Mouse (Mus musculus): Measurements from ENCODE around the gene Psmd8.
"Not testable (repeated sequence)": the region's sequence is repeated elsewhere in the genome, so short reads cannot be mapped to it uniquely, and the experiment has no call there.

The Psmd8 gene

DNA sequence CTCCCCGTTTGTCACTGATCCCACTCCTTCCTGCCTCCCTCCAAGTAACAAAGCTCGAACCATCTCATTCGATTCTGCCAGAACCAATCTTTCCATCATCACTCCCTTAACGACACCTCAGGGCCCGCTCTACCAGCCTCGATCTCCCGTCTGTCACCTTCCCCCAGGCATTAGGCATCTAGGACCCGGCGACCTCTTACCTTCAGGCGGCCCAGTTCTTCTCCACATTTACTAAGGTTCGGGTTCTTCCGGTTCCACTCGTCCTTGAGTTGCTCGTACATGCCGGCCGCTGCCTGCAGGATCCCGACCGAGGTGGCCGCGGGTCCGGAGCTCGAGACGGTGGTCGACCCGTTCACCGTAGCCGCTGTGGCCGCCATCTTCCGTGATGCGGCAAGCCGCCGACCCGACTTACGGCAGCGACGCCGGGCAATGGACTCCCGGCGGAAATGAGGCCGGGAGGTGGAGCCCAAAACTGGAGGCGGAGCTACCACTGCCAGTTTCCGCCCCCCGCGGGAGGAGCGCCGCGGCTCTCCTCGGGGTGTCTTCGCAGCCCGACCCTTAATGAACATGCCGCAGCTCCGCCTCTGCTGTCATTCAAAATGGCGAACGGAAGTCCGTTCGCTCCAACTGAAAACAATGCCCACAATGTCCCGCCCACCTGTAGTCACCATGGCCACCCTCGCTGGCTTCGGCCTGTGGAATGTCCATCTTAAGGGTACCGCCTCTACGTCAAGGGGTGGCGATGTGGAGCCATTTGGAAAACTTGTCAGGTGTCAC is at the start of gene Psmd8:
Psmd8 (minus strand) TSS at position 625 of the 777 bp plus-strand sequence.
- peak; percentile 93 for DNase-seq (ENCODE audit: extremely low spot score, low spot score)

DNA sequence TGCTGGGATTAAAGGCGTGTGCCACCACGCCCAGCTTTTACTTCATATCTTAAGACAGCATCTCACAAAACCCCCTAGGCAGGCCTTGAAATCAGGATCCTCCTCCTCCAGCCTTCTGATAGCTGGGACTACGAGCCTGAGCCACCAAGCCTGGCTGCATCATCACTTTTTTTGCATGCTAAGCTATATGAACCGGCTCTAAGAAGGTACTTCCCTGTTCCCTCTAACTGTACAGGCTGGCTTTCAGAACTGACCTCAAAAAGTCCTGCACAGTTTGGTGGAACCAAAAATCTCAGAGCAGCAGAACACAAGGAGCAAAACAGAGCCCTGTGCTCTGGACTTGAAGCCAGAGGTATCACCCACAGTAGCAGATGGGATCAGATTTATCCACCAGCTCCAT is 47.7 kb upstream of the Psmd8 start:
- no peak for DNase-seq (ENCODE audit: extremely low spot score, low spot score)

DNA sequence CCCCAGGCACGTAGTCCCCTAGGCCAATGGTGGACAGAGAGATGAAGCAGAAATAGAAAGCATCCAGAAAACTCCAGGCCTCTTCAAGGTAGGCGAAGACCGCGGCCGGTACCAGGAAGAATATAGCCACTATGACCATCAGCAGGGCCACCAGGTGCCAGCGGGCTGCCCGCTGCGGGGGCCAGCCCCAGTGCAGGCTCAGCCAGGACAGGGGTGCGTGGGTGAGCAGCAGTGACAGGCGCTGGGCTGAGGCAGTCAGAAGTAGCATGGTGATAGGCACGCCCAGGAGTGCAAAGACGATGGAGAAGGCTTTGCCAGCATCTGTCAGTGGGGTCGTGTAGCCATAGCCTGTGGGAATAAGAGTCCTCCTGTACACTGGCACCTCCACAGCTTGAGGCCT is 45.0 kb upstream of the Psmd8 start:
- DNase-seq (ENCODE audit: extremely low spot score, low spot score), result no peak

DNA sequence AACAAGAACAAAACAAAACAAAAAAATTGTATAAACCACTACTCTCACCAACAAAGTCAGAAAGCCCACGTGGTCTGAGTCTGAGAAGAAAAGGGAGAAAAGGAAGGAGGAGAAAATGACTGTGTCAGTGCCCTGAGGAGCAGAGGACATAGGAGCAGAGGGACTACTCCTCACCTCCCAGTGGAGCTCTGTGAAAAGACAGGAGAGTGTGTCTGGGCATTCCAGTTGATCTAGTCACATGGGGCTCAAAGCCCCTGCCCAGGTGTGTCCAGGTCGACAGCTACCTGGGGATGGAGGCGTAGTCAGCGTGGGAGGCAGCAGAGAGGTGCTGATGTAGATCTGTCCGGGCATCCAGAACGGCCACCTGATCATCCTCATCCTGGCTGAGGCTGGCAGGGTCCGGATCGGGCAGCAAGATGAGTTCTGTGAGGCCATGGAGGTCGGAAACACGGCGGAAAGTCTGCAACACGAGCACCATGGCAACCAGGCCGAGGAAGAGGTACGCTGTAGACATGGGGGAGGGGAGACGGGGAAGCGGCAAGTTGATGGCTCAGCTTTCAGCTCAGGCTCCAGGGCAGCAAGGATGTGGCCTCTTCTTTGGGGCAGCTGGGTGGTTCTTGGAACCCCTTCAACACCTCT is 44.4 kb upstream of the Psmd8 start:
- DNase-seq (ENCODE audit: extremely low spot score, low spot score), result no peak

- no peak for DNase-seq (ENCODE audit: extremely low spot score, low spot score)
Measured at GRCm38 (mm10) chr7:29214846-29215245, 34.3 kb upstream of the Psmd8 start.

GRCm38 (mm10) chr7:29214236-29214635 is 33.7 kb upstream of the Psmd8 start:
- no peak for DNase-seq (ENCODE audit: extremely low spot score, low spot score)

DNA sequence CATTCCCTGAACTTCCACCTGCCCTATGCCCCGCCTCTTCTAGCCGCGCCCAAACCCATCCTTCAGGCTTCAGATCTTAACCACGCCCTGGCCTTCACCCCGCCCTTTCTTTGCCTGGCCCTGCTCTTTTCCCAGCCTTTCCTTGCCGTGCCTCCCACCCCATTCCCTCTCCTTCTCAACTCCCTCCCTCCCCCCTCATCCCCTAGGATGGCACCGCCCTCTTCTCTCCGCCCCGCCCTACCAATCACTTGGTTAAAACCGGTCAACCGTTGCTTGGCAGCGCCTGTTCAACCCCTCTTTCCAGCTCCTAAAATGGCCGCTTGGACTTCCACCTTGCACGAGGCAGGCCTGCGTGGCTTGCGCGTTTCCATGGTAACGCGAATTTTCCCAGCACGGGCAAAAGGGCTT is 33.2 kb upstream of the Psmd8 start, which contains the start of gene Catsperg1:
Catsperg1 (minus strand) TSS at position 361 of the 408 bp plus-strand sequence.
- DNase-seq (ENCODE audit: extremely low spot score, low spot score), result peak; percentile 69

- not testable (repeated sequence) for DNase-seq (ENCODE audit: extremely low spot score, low spot score)
Measured at GRCm38 (mm10) chr7:29212775-29213560, 32.5 kb upstream of the Psmd8 start.

DNA sequence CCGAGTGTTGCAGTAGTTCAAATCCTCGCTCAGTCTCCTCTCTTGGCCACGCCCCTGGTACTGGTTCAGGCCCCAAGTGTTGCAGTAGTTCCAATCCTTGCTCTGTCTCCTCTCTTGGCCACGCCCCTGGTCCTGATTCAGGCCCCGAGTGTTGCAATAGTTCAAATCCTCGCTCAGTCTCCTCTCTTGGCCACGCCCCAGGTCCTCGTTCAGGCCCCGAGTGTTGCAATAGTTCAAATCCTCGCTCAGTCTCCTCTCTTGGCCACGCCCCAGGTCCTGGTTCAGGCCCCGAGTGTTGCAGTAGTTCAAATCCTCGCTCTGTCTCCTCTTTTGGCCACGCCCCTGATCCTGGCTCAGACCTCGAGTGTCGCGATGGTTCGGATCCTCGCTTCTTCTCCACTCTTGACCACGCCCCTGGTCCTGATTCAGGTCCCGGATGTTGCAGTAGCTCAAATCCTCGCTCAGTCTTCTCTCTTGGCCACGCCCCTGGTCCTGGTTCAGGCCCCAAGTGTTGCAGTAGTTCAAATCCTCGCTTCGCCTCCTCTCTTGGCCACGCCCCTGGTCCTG is 31.8 kb upstream of the Psmd8 start:
- DNase-seq (ENCODE audit: extremely low spot score, low spot score), result no peak

DNA sequence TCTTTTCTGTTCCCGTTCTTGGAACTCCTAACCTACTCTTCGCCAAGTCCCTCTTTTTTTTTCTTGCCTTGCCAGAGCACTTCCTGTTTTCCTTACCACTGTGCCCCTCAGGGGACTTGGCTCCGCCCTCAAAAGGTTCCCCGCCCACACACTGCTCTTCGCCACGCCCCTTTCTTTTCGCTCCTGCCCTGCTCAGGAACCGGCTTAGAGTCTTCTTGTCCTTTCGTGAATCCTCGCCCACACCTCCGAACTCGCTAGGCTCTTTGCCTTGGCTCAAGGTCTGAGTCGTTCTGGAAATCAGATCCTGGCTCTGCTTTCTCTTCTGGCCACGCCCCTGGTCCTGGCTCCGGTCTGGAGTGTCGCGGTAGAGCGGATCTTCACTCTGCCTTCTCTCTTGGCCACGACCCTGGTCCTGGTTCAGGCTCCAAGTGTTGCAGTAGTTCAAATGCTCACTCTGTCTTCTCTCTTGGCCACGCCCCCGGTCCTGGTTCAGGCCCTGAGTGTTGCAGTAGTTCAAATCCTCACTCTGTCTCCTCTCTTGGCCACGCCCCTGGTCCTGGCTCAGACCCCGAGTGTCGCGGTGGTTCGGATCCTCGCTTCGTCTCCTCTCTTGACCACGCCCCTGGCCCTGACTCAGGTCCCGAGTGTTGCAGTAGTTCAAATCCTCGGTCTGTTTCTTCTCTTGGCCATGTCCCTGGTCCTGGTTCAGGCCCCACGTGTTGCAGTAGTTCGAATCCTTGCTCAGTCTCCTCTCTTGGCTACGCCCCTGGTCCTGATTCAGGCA is 31.1 kb upstream of the Psmd8 start:
- peak; percentile 70 for DNase-seq (ENCODE audit: extremely low spot score, low spot score)

DNA sequence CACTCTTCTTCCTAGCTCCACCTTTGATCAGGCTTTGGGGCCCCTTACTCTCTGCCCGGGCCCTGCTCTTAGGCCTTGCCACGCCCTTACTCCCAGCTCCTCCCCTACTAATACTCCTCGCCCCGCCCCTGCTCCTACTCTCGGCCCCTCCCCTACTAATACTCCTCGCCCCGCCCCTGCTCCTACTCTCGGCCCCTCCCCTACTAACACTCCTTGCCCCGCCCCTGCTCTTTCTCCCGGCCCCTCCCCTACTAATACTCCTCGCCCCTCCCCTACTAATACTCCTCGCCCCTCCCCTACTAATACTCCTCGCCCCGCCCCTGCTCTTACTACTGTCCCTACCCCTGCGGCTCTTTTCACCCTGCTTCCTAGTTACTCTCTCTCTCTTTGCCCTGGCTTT is 30.5 kb upstream of the Psmd8 start:
- not testable (repeated sequence) for DNase-seq (ENCODE audit: extremely low spot score, low spot score)

GRCm38 (mm10) chr7:29202577-29202976 is 22.1 kb upstream of the Psmd8 start:
- DNase-seq (ENCODE audit: extremely low spot score, low spot score), result no peak

DNA sequence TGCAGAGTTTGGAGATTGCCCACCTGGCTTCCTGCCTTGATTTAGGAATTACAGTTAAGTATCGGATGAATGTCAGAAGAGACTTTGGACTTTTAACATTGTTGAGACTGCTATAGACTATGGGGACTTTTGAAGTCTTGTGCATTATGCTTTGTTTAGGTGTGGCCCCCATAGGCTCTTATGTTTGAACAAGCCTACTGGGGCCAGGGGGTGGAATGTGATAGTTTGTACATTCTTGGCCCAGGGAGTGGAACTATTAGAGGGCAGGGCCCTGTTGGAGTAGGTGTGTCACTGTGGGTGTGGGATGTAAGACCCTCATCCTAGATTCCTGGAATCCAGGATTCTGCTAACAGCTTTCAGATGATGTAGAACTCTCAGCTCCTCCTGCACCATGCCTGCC is 13.7 kb upstream of the Psmd8 start:
- not testable (repeated sequence) for DNase-seq (ENCODE audit: extremely low spot score, low spot score)

DNA sequence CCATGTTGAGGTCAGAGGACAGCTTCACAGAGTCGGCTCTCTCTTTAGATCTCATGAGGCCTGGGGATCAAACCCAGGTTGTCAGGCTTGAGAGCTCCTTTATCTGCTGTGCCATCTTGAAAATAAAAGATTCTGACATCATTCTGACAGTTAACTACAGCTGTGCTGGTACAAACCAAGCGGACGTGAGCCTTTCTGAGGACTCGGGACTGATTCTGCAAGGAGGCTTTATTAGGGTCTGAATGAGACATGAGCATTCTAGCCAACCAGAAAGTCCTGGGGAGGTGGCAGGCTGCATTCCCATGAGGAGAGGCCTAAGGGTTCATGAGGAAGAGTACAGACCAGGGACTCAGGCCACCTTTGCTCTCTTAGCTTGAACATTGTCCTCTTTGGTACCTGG is 822 bp upstream of the Psmd8 start:
- DNase-seq (ENCODE audit: extremely low spot score, low spot score), result not testable (repeated sequence)

- no peak for DNase-seq (ENCODE audit: extremely low spot score, low spot score)
Measured at GRCm38 (mm10) chr7:29180854-29181236, 344 bp upstream of the Psmd8 start.

DNA sequence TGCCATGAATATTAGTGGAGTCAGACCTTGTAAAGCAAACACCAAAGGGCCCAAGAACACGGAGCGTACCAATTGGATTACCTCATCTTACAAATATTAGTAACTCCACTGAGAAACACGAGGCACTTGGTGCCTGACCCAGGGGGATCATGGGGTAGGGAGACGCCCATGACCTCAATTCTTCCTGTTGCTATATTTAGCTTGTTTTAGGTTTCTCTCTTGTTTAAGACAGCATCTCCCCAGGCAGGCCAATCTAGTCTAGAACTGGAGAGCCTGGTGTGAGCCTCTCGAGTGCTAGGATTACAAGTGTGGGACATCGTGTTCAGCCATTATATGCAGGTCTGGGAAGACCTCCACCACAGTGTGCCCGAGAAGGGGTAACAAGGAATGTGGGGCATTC is 1.2 kb downstream of the Psmd8 start:
- DNase-seq (ENCODE audit: extremely low spot score, low spot score), result no peak

DNA sequence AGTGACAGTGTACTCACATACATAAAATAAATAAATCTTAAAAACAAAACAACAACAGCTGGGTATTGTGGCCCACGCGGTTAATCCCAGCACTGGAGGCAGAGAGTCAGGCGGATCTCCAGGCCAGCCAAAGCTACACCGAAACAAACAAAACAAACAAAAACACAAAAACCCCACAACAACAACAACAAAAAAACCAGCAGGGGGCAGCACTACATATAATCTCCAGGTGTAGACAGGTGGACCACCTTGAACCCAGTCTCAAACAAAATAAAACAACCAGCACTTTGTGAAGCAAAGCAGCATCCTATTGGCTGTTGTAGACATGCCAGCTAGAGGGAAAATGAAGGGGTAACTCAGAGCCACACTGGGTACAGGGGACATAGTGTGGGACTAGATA is 2.4 kb downstream of the Psmd8 start:
- no peak for DNase-seq (ENCODE audit: extremely low spot score, low spot score)

DNA sequence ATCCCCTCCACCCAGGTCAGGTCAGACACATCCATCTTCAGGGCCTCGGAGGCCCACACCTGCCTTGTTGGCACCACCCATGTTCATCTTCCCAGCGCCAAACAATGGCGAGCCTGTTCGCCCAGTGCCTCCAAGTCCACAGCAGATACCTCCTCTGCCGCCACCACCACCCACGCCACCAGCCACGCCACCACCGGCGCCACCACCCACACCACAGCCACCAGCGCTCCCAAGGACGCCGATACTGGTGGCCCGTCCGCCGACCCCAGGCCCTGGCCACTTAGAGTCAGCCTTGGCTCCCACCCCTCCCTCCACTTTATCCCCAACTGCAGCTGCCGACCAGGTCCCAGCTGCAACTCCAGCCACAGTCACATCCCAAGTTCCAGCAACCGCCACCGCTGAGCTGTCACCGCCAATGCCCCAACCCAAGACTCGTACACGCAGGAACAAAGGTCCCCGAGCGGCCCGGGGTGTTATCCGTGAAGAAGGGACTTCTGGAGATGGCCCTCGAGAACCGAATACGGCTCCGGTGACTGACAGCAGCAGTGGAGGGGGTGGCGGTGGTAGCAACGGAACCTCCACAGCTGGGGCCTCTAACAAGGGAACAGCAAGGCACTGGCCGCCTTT is 8.0 kb downstream of the Psmd8 start:
- DNase-seq (ENCODE audit: extremely low spot score, low spot score), result peak; percentile 42

- peak; percentile 45 for DNase-seq (ENCODE audit: extremely low spot score, low spot score)
Measured at GRCm38 (mm10) chr7:29171562-29172097, 8.9 kb downstream of the Psmd8 start.

Data from neural tube, embryonic 10.5 days (tissue).